Mouse (Mus musculus) limb, embryonic 10.5 days (tissue): ENCODE measurements around the gene Cux2. TPM values are rescaled to one million over a fixed set of nuclear protein-coding genes. Genes with fewer than 3 reads are reported as not detected.

Source experiments
- DNase-seq: peaks from one replicate; pipeline ENCODE4 v3.0.0-alpha.2; 2017; ENCODE audit warnings: low spot score
- H3K27ac ChIP-seq: fragments of 300-500 bp; sonication (generic); 2 replicates; pipeline ENCODE4 v1.5.1; 2016; ENCODE audit warnings: mild to moderate bottlenecking
- H3K27me3 ChIP-seq: fragments of 300-500 bp; sonication (generic); 2 replicates; pipeline ENCODE4 v1.6.1; 2016; ENCODE audit warnings: low read depth, mild to moderate bottlenecking; ENCODE audit not compliant: poor library complexity, severe bottlenecking
- H3K36me3 ChIP-seq: fragments of 300-500 bp; sonication (generic); 2 replicates; pipeline ENCODE4 v1.6.1; 2016; ENCODE audit warnings: mild to moderate bottlenecking, moderate library complexity
- H3K4me1 ChIP-seq: fragments of 300-500 bp; sonication (generic); 2 replicates; pipeline ENCODE4 v1.6.1; 2016
- H3K4me3 ChIP-seq: fragments of 300-500 bp; sonication (generic); 2 replicates; pipeline ENCODE4 v1.5.1; 2016; ENCODE audit warnings: mild to moderate bottlenecking, moderate library complexity
- H3K9me3 ChIP-seq: fragments of 300-500 bp; sonication (generic); replicated peaks from 2 replicates; pipeline ENCODE4 v1.6.1; 2016; ENCODE audit warnings: mild to moderate bottlenecking
- WGBS: fragments of 180-500 bp; shearing (Covaris S2); methylation state at CpG from one replicate; pipeline ENCODE4 v1.1.7; 2016; 5-methylcytosine and 5-hydroxymethylcytosine counted together
- polyA plus RNA-seq: library from polyadenylated mRNA; unstranded; fragments of >200 nt; fragmentation: Nextera tagmentation; extraction: Ambion mirVana; gene quantifications from 2 replicates; pipeline ENCODE4 v1.2.1, GENCODE M21; 2016

The Cux2 gene
- 2.9 and 4.4 TPM in 2 replicates for polyA plus RNA-seq

- peak within 1 kb of the TSS; percentile 87 for H3K27ac ChIP-seq
- H3K4me1 ChIP-seq: peaks cover 52% of the 10 kb centered on the region
- H3K36me3 ChIP-seq: no peaks in the 10 kb centered on the region
- H3K27me3 ChIP-seq: peaks cover 92% of the 10 kb centered on the region
- WGBS: under 1% methylated on average over 89 of the region's 90 CpGs
- peak; percentile 86 for DNase-seq
- H3K9me3 ChIP-seq: no peaks in the 10 kb centered on the region
- H3K4me3 ChIP-seq: peak within 1 kb of the TSS; percentile 75
These were observed at the start of gene Cux2 for GRCm38 (mm10) chr5:122050017-122050831. TSS of gene Cux2 (minus strand) at chr5:122050102.

- Histone ChIP-seq H3K4me3 (no peak overlapping the region), H3K36me3 (no peaks in the 10 kb centered on the region), H3K4me1 (peaks cover 5% of the 10 kb centered on the region; the same call in 1 of the 2 replicates), H3K27ac (no peak overlapping the region), H3K9me3 (no peaks in the 10 kb centered on the region), H3K27me3 (no peaks in the 10 kb centered on the region)
- 78% methylated on average over 10 of the region's 10 CpGs for WGBS
- DNase-seq: no peak
These were observed 44.5 kb upstream of the Cux2 start for GRCm38 (mm10) chr5:122094439-122094838.

GRCm38 (mm10) chr5:122093734-122094133, 43.8 kb upstream of the Cux2 start:
- H3K27me3 ChIP-seq: no peaks in the 10 kb centered on the region
- H3K36me3 ChIP-seq: no peaks in the 10 kb centered on the region
- WGBS: 86% methylated on average over 14 of the region's 14 CpGs
- no peak overlapping the region for H3K27ac ChIP-seq
- no peaks in the 10 kb centered on the region for H3K9me3 ChIP-seq
- peaks cover 5% of the 10 kb centered on the region; the same call in 1 of the 2 replicates for H3K4me1 ChIP-seq
- DNase-seq: no peak
- no peak overlapping the region for H3K4me3 ChIP-seq

- 59% methylated on average over 11 of the region's 11 CpGs for WGBS
- DNase-seq: no peak
- Histone ChIP-seq H3K36me3 (no peaks in the 10 kb centered on the region), H3K4me3 (no peak overlapping the region), H3K4me1 (no peaks in the 10 kb centered on the region; the same call in 1 of the 2 replicates), H3K9me3 (no peaks in the 10 kb centered on the region), H3K27me3 (no peaks in the 10 kb centered on the region), H3K27ac (no peak overlapping the region)
These were observed 42.9 kb upstream of the Cux2 start for GRCm38 (mm10) chr5:122092794-122093193.

DNA sequence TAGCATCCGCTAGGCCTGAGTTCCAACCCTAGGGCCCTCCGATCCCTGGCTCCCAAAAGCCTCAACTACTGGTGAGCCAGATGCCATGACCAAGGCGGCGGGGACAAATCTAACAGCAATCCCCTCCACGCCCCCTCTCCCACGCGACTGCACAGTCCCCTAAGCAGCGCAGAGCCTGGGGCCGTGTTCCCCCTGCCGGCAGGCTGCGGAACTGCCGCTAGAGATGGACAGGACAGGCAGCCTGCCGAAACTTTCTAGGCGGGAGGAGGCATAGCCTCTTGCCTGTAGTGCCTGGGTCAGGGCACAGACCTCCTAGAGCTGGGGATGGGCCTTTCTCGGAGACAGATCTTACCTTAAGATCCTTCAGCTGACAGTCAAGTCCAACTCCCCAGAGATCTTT, 41.2 kb upstream of the Cux2 start:
- H3K9me3 ChIP-seq: no peaks in the 10 kb centered on the region
- no peaks in the 10 kb centered on the region for H3K36me3 ChIP-seq
- 21% methylated on average over 15 of the region's 15 CpGs for WGBS
- H3K27me3 ChIP-seq: no peaks in the 10 kb centered on the region
- no peak overlapping the region for H3K4me3 ChIP-seq
- peak; percentile 87 for DNase-seq
- H3K27ac ChIP-seq: no peak overlapping the region
- no peaks in the 10 kb centered on the region; the same call in 1 of the 2 replicates for H3K4me1 ChIP-seq

- DNase-seq: no peak
- Histone ChIP-seq H3K4me3 (no peak overlapping the region), H3K4me1 (no peaks in the 10 kb centered on the region; the same call in 1 of the 2 replicates), H3K36me3 (no peaks in the 10 kb centered on the region), H3K9me3 (no peaks in the 10 kb centered on the region), H3K27me3 (no peaks in the 10 kb centered on the region), H3K27ac (no peak overlapping the region)
- 83% methylated on average over 8 of the region's 8 CpGs for WGBS
These were observed 39.8 kb upstream of the Cux2 start for GRCm38 (mm10) chr5:122089664-122090063.

- Histone ChIP-seq H3K36me3 (no peaks in the 10 kb centered on the region), H3K9me3 (no peaks in the 10 kb centered on the region), H3K27ac (no peak overlapping the region), H3K4me1 (no peaks in the 10 kb centered on the region; the same call in 1 of the 2 replicates), H3K4me3 (no peak overlapping the region), H3K27me3 (no peaks in the 10 kb centered on the region)
- DNase-seq: peak; percentile 93
- WGBS: 6% methylated on average over 5 of the region's 5 CpGs
These were observed 39.0 kb upstream of the Cux2 start for GRCm38 (mm10) chr5:122088917-122089316.

- no peaks in the 10 kb centered on the region for H3K9me3 ChIP-seq
- no peak overlapping the region for H3K4me3 ChIP-seq
- no peak overlapping the region for H3K27ac ChIP-seq
- H3K27me3 ChIP-seq: no peaks in the 10 kb centered on the region
- DNase-seq: no peak
- 77% methylated on average over 3 of the region's 3 CpGs for WGBS
- no peaks in the 10 kb centered on the region for H3K4me1 ChIP-seq
- no peaks in the 10 kb centered on the region for H3K36me3 ChIP-seq
These were observed 36.2 kb upstream of the Cux2 start for GRCm38 (mm10) chr5:122086121-122086520.

- Histone ChIP-seq H3K36me3 (no peaks in the 10 kb centered on the region), H3K9me3 (no peaks in the 10 kb centered on the region), H3K4me1 (no peaks in the 10 kb centered on the region), H3K4me3 (no peak overlapping the region), H3K27ac (no peak overlapping the region), H3K27me3 (no peaks in the 10 kb centered on the region)
- 84% methylated on average over 7 of the region's 7 CpGs for WGBS
- no peak for DNase-seq
These were observed 35.4 kb upstream of the Cux2 start for GRCm38 (mm10) chr5:122085291-122085690.

DNA sequence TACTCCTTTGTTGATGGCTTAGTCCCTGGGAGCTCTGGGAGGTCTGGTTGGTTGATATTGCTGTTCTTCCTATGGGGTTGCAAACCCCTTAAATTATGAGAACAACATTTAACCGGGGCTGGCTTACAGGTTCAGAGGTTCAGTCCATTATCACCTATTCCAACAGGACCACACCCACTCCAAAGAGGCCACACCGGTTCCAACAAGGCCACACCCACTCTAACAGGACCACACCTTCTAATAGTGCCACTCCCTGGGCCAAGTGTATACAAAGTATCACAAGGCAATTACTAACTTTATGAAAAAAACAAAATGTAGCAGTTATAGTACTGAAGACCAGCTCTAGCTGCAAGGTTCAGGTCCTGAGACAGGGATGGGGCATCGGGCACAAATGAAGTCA, 34.6 kb upstream of the Cux2 start:
- WGBS: 73% methylated on average over 3 of the region's 3 CpGs
- H3K4me1 ChIP-seq: peaks cover under 1% of the 10 kb centered on the region; the same call in 1 of the 2 replicates
- DNase-seq: no peak
- H3K27me3 ChIP-seq: no peaks in the 10 kb centered on the region
- H3K36me3 ChIP-seq: no peaks in the 10 kb centered on the region
- H3K27ac ChIP-seq: no peak overlapping the region
- H3K4me3 ChIP-seq: no peak overlapping the region
- no peaks in the 10 kb centered on the region for H3K9me3 ChIP-seq

- no peak overlapping the region for H3K27ac ChIP-seq
- no peaks in the 10 kb centered on the region for H3K9me3 ChIP-seq
- peaks cover 7% of the 10 kb centered on the region; the same call in 1 of the 2 replicates for H3K4me1 ChIP-seq
- H3K36me3 ChIP-seq: no peaks in the 10 kb centered on the region
- DNase-seq: no peak
- no peak overlapping the region for H3K4me3 ChIP-seq
- 89% methylated on average over 2 of the region's 2 CpGs for WGBS
- H3K27me3 ChIP-seq: no peaks in the 10 kb centered on the region
These were observed 33.4 kb upstream of the Cux2 start for GRCm38 (mm10) chr5:122083282-122083681.

GRCm38 (mm10) chr5:122081471-122081870, 31.6 kb upstream of the Cux2 start:
- Histone ChIP-seq H3K4me3 (no peak overlapping the region), H3K27me3 (no peaks in the 10 kb centered on the region), H3K27ac (no peak overlapping the region), H3K4me1 (peaks cover 9% of the 10 kb centered on the region; the same call in 1 of the 2 replicates), H3K36me3 (no peaks in the 10 kb centered on the region), H3K9me3 (no peaks in the 10 kb centered on the region)
- DNase-seq: no peak
- WGBS: 92% methylated on average over 13 of the region's 13 CpGs

DNA sequence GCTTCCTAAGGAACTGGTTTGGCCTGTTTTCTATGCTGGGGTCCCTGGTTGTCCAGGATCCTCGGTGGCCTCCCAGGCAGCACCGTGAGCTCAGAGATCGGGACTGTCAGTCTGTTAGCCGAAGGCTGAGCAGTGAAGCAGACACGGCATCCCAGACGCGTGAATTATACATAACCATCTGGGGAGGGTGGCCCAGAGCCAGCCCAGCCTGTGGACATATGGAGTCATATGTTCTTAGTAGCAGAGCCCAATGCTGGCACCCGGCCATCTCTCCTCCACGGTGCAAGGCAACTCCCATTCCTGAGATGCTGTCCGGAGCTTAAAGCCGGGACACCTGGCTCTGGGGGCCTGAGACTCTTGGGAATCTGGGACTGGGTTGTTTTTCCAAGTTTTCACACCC, 31.0 kb upstream of the Cux2 start:
- no peak for DNase-seq
- Histone ChIP-seq H3K4me1 (peaks cover 12% of the 10 kb centered on the region; the same call in 1 of the 2 replicates), H3K27ac (no peak overlapping the region), H3K4me3 (no peak overlapping the region), H3K36me3 (no peaks in the 10 kb centered on the region), H3K27me3 (no peaks in the 10 kb centered on the region), H3K9me3 (no peaks in the 10 kb centered on the region)
- 91% methylated on average over 11 of the region's 11 CpGs for WGBS
